Mouse (Mus musculus) gastrocnemius, postnatal 25 days (tissue): ENCODE measurements around the gene Poldip2. TPM values are rescaled to one million over a fixed set of nuclear protein-coding genes. Genes with fewer than 3 reads are reported as not detected.
A peak's percentile ranks its signal among the peaks of the same experiment; 100 is the strongest.

ENCODE experiments used
- DNase-seq: peaks from one replicate; pipeline ENCODE4 v3.0.0; 2022
- total RNA-seq, 2 experiments: library from RNA; stranded (reverse); gene quantifications; 1 replicate in 1 of 2; 2 replicates in 1 of 2; pipeline ENCODE4 v1.2.3; 2021

The Poldip2 gene
- total RNA-seq, 2 experiments from 2014 or later = 97.5 to 106 TPM

- DNase-seq = no peak
Observed at GRCm38 (mm10) chr11:78544449-78545111, 32.6 kb downstream of the Poldip2 start.

- DNase-seq = no peak
Observed at GRCm38 (mm10) chr11:78545181-78545580, 33.2 kb downstream of the Poldip2 start.

GRCm38 (mm10) chr11:78547718-78548460 is 35.9 kb downstream of the Poldip2 start:
- no peak for DNase-seq

- no peak for DNase-seq
Observed at GRCm38 (mm10) chr11:78549491-78549987, 37.5 kb downstream of the Poldip2 start.

- DNase-seq = peak; percentile 97
Observed at GRCm38 (mm10) chr11:78550168-78551058, 38.4 kb downstream of the Poldip2 start, which contains the start of gene Tmem97. Tmem97 (minus strand) TSS chr11:78550777.

GRCm38 (mm10) chr11:78551059-78551398 is 39.0 kb downstream of the Poldip2 start:
- DNase-seq = no peak

GRCm38 (mm10) chr11:78555623-78556022 is 43.6 kb downstream of the Poldip2 start:
- DNase-seq = no peak

GRCm38 (mm10) chr11:78556070-78556469 is 44.1 kb downstream of the Poldip2 start:
- no peak for DNase-seq

GRCm38 (mm10) chr11:78557241-78557640 is 45.2 kb downstream of the Poldip2 start:
- no peak for DNase-seq

GRCm38 (mm10) chr11:78560447-78560846 is 48.5 kb downstream of the Poldip2 start:
- no peak for DNase-seq

- no peak for DNase-seq
Observed at GRCm38 (mm10) chr11:78566775-78567174, 54.8 kb downstream of the Poldip2 start.

- DNase-seq = no peak
Observed at GRCm38 (mm10) chr11:78567614-78568013, 55.6 kb downstream of the Poldip2 start.

- no peak for DNase-seq
Observed at GRCm38 (mm10) chr11:78568827-78569226, 56.8 kb downstream of the Poldip2 start.

- no peak for DNase-seq
Observed at GRCm38 (mm10) chr11:78569806-78570205, 57.8 kb downstream of the Poldip2 start.

- DNase-seq = no peak
Observed at GRCm38 (mm10) chr11:78571441-78571840, 59.4 kb downstream of the Poldip2 start.

GRCm38 (mm10) chr11:78571854-78572253 is 59.9 kb downstream of the Poldip2 start:
- no peak for DNase-seq

Other genes starting within 250 kb of the Poldip2 start
- 1 to 10 TPM in 1 of 2 experiments, under 1 TPM in 1; 0.82 to 1.4 TPM for gene BC030499, start 221.4 kb upstream of the Poldip2 start, total RNA-seq
- 1 to 10 TPM; 3.1 to 4.2 TPM for gene Spag5, start 210.7 kb upstream of the Poldip2 start, total RNA-seq
- gene Aldoc, start 189.2 kb upstream of the Poldip2 start, total RNA-seq = 1 to 10 TPM; 2.5 to 2.6 TPM
- gene Pigs, start 183.8 kb upstream of the Poldip2 start, total RNA-seq = 10 to 100 TPM; 18.3 to 20.4 TPM
- gene Unc119, start 168.7 kb upstream of the Poldip2 start, total RNA-seq = 10 to 100 TPM in 1 of 2 experiments, 1 to 10 TPM in 1; 8.4 to 10.5 TPM
- gene Foxn1, start 125.6 kb upstream of the Poldip2 start, total RNA-seq = not detected
- gene Slc13a2, start 90.0 kb upstream of the Poldip2 start, total RNA-seq = not detected
- 1 to 10 TPM; 1.4 to 1.5 TPM for gene Slc46a1, start 46.5 kb upstream of the Poldip2 start, total RNA-seq
- gene Sarm1, start 14.4 kb upstream of the Poldip2 start, total RNA-seq = under 1 TPM; 0.67 to 1.00 TPM
- 10 to 100 TPM; 11.0 to 12.5 TPM for gene Vtn, start 13.1 kb upstream of the Poldip2 start, total RNA-seq
- gene Sebox, start 8.7 kb upstream of the Poldip2 start, total RNA-seq = not detected
- 10 to 100 TPM; 12.3 to 13.6 TPM for gene Tmem199, start within 50 bp of the Poldip2 start, total RNA-seq
- 10 to 100 TPM; 35.9 to 38.0 TPM for gene Tnfaip1, start 24.1 kb downstream of the Poldip2 start, total RNA-seq
- gene Ift20, start 24.2 kb downstream of the Poldip2 start, total RNA-seq = 10 to 100 TPM; 21.4 to 21.7 TPM
- gene Tmem97, start 38.6 kb downstream of the Poldip2 start, total RNA-seq = 1 to 10 TPM; 3.2 to 3.7 TPM
- gene Nlk, start 185.2 kb downstream of the Poldip2 start, total RNA-seq = 1 to 10 TPM; 5.6 to 5.7 TPM
- gene Ccnq, start 239.5 kb downstream of the Poldip2 start, total RNA-seq = 1 to 10 TPM; 9.5 to 10.0 TPM